Comparison of ENCODE assay signal across 7 mouse cellular contexts in the genomic region with DNA sequence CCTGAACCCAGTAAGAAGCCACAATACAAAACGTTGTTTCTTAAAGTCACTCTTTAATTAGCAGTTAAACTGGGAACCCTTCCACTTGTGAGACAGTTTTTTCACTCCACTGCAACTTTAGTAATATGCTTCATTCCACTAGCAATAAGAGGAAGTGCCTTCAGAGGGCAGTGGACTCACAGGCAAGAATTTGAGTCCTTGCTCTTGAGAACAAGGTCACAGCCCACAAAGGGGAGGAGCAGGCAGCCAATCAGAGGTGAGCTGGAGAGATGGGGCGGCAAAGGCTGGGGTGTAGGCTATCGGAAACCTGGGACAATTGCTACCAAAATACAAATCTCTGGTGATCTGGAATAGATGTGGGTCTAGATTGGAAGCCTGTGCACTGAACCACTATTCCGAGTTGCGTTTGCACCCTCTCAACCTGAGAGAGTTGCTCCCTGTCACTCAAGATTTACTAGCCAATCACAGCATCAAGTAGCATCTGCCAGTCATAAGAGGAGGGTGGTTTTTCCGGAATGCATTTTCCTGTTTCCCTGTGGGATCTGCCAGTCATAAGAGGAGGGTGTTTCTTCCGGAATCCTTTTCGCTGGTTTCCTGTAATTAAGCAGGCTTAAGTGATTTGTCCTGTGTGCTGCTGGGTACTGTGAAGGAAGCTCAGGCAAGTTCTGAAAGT. TPM values are rescaled to one million over a fixed set of nuclear protein-coding genes. Genes with fewer than 3 reads are reported as not detected.
DNase-seq lines count a peak whose midpoint lies in the region; ATAC-seq lines count a peak whose summit lies in the region.
"Not testable (repeated sequence)": the region's sequence is repeated elsewhere in the genome, so short reads cannot be mapped to it uniquely, and the experiment has no call there.

A gene (plus strand): TSS at position 586 of the 673 bp plus-strand sequence.

- not testable (repeated sequence) for H3K4me1 ChIP-seq in embryonic facial prominence, embryonic 12.5 days; forebrain, embryonic 16.5 days (replicated peaks; ENCODE audit: control insufficient read depth, insufficient read depth, low read length); intestine, embryonic 16.5 days (ENCODE audit: control insufficient read depth, insufficient read depth, low read length); liver, embryonic 11.5 days (replicated peaks; ENCODE audit: control insufficient read depth, insufficient read depth, low read length)

- not testable (repeated sequence) for H3K27ac ChIP-seq in embryonic facial prominence, embryonic 12.5 days; forebrain, embryonic 16.5 days (ENCODE audit: low read length); intestine, embryonic 16.5 days (ENCODE audit: low read length); liver, embryonic 11.5 days (ENCODE audit: low read depth, low read length); macrophage

- WGBS in embryonic facial prominence, embryonic 12.5 days: no CpG with 5 or more reads among the region's 8 CpGs
- WGBS in forebrain, embryonic 16.5 days: no CpG with 5 or more reads among the region's 8 CpGs
- WGBS in intestine, embryonic 16.5 days: no CpG with 5 or more reads among the region's 8 CpGs
- no CpG with 5 or more reads among the region's 8 CpGs for WGBS in liver, embryonic 11.5 days
- WGBS in macrophage (ENCODE audit: missing documents): no CpG with 5 or more reads among the region's 8 CpGs

- not testable (repeated sequence) for H3K36me3 ChIP-seq in embryonic facial prominence, embryonic 12.5 days; forebrain, embryonic 16.5 days (ENCODE audit: control insufficient read depth, insufficient read depth); intestine, embryonic 16.5 days (ENCODE audit: control insufficient read depth, insufficient read depth, low read length); liver, embryonic 11.5 days (ENCODE audit: control insufficient read depth, insufficient read depth, low read length); macrophage (ENCODE audit: inconsistent target)

- not testable (repeated sequence) for DNase-seq in liver, embryonic 11.5 days (ENCODE audit: low spot score)

- H3K4me3 ChIP-seq in embryonic facial prominence, embryonic 12.5 days; forebrain, embryonic 16.5 days (replicated peaks; ENCODE audit: low read length); intestine, embryonic 16.5 days (ENCODE audit: low read length); liver, embryonic 11.5 days (ENCODE audit: low read depth, low read length); macrophage (ENCODE audit: inconsistent target): not testable (repeated sequence)

- not testable (repeated sequence) for H3K79me2 ChIP-seq in macrophage (ENCODE audit: inconsistent target)

- ATAC-seq in embryonic facial prominence, embryonic 12.5 days (ENCODE audit: insufficient number of reproducible peaks, insufficient read depth, low FRiP score, low TSS enrichment): peak; percentile 75; the same call in 1 of the 2 replicates
- peak; percentile 100 for ATAC-seq in forebrain, embryonic 16.5 days
- ATAC-seq in hematopoietic stem cell, adult 5-6 weeks (replicated peaks in 1 of 2; ENCODE audit: insufficient read depth in 1 of 2, low FRiP score in 2 of 2, low TSS enrichment in 1 of 2, low read depth in 1 of 2, poor library complexity in 2 of 2, severe bottlenecking in 2 of 2): peak; percentile 100
- ATAC-seq in intestine, embryonic 16.5 days: peak; percentile 100
- peak; percentile 100 for ATAC-seq in liver, embryonic 11.5 days (replicated peaks; ENCODE audit: low FRiP score)
- ATAC-seq in monocyte, adult 5-6 weeks (replicated peaks; ENCODE audit: insufficient number of reproducible peaks, low FRiP score, low TSS enrichment, poor library complexity, severe bottlenecking): peak; percentile 95

- H3K9me3 ChIP-seq in embryonic facial prominence, embryonic 12.5 days; forebrain, embryonic 16.5 days (ENCODE audit: control insufficient read depth, low read length); intestine, embryonic 16.5 days (ENCODE audit: control insufficient read depth, low read length); liver, embryonic 11.5 days (ENCODE audit: control insufficient read depth, low read length): not testable (repeated sequence)

- not testable (repeated sequence) for H3K4me2 ChIP-seq in embryonic facial prominence, embryonic 12.5 days (replicated peaks); forebrain, embryonic 16.5 days (ENCODE audit: low read length); intestine, embryonic 16.5 days (ENCODE audit: low read depth, low read length); liver, embryonic 11.5 days

- H3K9ac ChIP-seq in embryonic facial prominence, embryonic 12.5 days; forebrain, embryonic 16.5 days (replicated peaks; ENCODE audit: low read depth, low read length); intestine, embryonic 16.5 days (ENCODE audit: low read depth, low read length); liver, embryonic 11.5 days (ENCODE audit: low read depth, low read length): not testable (repeated sequence)

- not testable (repeated sequence) for H3K27me3 ChIP-seq in embryonic facial prominence, embryonic 12.5 days; forebrain, embryonic 16.5 days (replicated peaks; ENCODE audit: control insufficient read depth, insufficient read depth, low read length); intestine, embryonic 16.5 days (replicated peaks; ENCODE audit: control insufficient read depth, insufficient read depth, low read length); liver, embryonic 11.5 days (replicated peaks; ENCODE audit: control insufficient read depth, insufficient read depth, low read length)

RNA-seq across cellular contexts. Expression of the gene that starts here (rescaled TPM):
- 4.3 and 5.9 TPM in 2 replicates for polyA plus RNA-seq in embryonic facial prominence, embryonic 12.5 days (2016; fragmentation: Nextera tagmentation; extraction: Ambion mirVana)
- polyA plus RNA-seq in forebrain, embryonic 16.5 days (2015; fragmentation: Nextera tagmentation; extraction: Ambion mirVana): 4.3 and 4.4 TPM in 2 replicates
- 5.4 and 14.4 TPM in 2 replicates for total RNA-seq in hematopoietic stem cell, adult 5-6 weeks (2017)
- polyA plus RNA-seq in intestine, embryonic 16.5 days (2015; fragmentation: Nextera tagmentation; extraction: Ambion mirVana): 5.4 and 5.9 TPM in 2 replicates
- polyA plus RNA-seq in liver, embryonic 11.5 days (2014; fragmentation: Nextera tagmentation; extraction: Ambion mirVana): 5.2 and 5.6 TPM in 2 replicates
- 10 to 100 TPM in 11 of 26 experiments, 1 to 10 TPM in 15; 1.9 to 27.5 (median 8.8) TPM for total RNA-seq in macrophage (2018; cell fraction: chromatin; rRNA removed)
- total RNA-seq in macrophage (2018; cell fraction: cytosol; rRNA removed): 10 to 100 TPM in 1 of 26 experiments, 1 to 10 TPM in 25; 2.1 to 10.7 (median 7.3) TPM
- total RNA-seq in macrophage (2018; cell fraction: nucleus; rRNA removed): 10 to 100 TPM in 10 of 26 experiments, 1 to 10 TPM in 16; 1.7 to 19.9 (median 7.2) TPM
- 6.0 to 12.9 TPM (median 6.6 TPM) in 3 replicates for polyA plus RNA-seq in macrophage (2018)
- total RNA-seq in monocyte, adult 5-6 weeks (2017): 7.5 to 15.4 TPM (median 13.4 TPM) in 3 replicates
